Mouse (Mus musculus) intestine, embryonic 14.5 days (tissue): ENCODE data around the gene Cenpx. TPM values are rescaled to one million over a fixed set of nuclear protein-coding genes. Genes with fewer than 3 reads are reported as not detected.

Experiments used
- ATAC-seq: fragments of 200-750 bp; cut with Nextera tagmentation; replicated peaks from 2 replicates; pipeline ENCODE4 v1.8.0; 2017; ENCODE audit warnings: low read depth, moderate number of reproducible peaks, moderate TSS enrichment, moderate library complexity; ENCODE audit not compliant: low FRiP score, low TSS enrichment
- DNase-seq: peaks from one replicate; pipeline ENCODE4 v3.0.0-alpha.2; 2018; ENCODE audit warnings: low spot score
- H3K27ac ChIP-seq: fragments of 300-500 bp; sonication (generic); 2 replicates; pipeline ENCODE4 v1.5.1; 2014; ENCODE audit warnings: low read depth, mild to moderate bottlenecking, control low read depth
- H3K27me3 ChIP-seq: fragments of 300-500 bp; sonication (generic); replicated peaks from 2 replicates; pipeline ENCODE4 v1.6.1; 2014; ENCODE audit warnings: low read length, control low read depth; ENCODE audit not compliant: control insufficient read depth, insufficient read depth
- H3K36me3 ChIP-seq: fragments of 300-500 bp; sonication (generic); 2 replicates; pipeline ENCODE4 v1.6.1; 2014; ENCODE audit warnings: low read length, control low read depth; ENCODE audit not compliant: control insufficient read depth, insufficient read depth
- H3K4me1 ChIP-seq: fragments of 300-500 bp; sonication (generic); replicated peaks from 2 replicates; pipeline ENCODE4 v1.6.1; 2014; ENCODE audit warnings: low read length, control low read depth, mixed read lengths; ENCODE audit not compliant: control insufficient read depth, insufficient read depth
- H3K4me2 ChIP-seq: fragments of 300-500 bp; sonication (generic); 2 replicates; pipeline ENCODE4 v1.6.1; 2014; ENCODE audit warnings: low read length
- H3K4me3 ChIP-seq: fragments of 300-500 bp; sonication (generic); 2 replicates; pipeline ENCODE4 v1.5.1; 2014; ENCODE audit warnings: low read depth, low read length, control low read depth, mixed read lengths
- H3K9ac ChIP-seq: fragments of 300-500 bp; sonication (generic); 2 replicates; pipeline ENCODE4 v1.6.1; 2014; ENCODE audit warnings: mild to moderate bottlenecking, low read length
- H3K9me3 ChIP-seq: fragments of 300-500 bp; sonication (generic); 2 replicates; pipeline ENCODE4 v1.6.1; 2016; ENCODE audit warnings: low read length, control low read depth; ENCODE audit not compliant: control insufficient read depth
- WGBS: fragments of 180-500 bp; shearing (Covaris S2); extraction: QIAGEN DNeasy Blood & Tissue Kit; methylation state at CpG from one replicate; pipeline ENCODE4 v1.1.7; 2014; 5-methylcytosine and 5-hydroxymethylcytosine counted together
- polyA plus RNA-seq: library from polyadenylated mRNA; unstranded; fragments of >200 nt; fragmentation: Nextera tagmentation; extraction: Ambion mirVana; gene quantifications from 2 replicates; pipeline ENCODE4 v1.2.1, GENCODE M21; 2014

Gene Cenpx
- polyA plus RNA-seq, 1 experiment from 2014 or later: 178 TPM

DNA sequence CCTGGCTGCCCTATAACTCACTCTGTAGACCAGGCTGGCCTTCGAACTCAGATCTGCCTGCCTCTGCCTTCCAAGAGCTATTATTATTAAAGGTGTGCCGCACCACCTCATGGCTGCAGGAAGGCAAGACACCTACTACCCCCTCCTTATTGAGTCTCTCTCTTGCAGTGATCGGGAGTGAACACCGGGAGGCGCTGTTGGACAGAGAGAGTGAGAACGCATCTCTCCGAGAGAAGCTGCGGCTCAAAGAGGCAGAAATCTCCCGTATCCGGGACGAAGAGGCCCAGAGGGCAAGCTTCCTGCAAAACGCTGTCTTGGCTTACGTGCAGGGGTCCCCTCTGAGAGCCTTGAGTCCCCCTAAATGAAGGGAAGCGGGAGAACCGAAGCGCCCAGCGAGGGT lies 6.9 kb upstream of the Cenpx start:
- Histone ChIP-seq H3K4me1 (peaks cover 14% of the 10 kb centered on the region), H3K27me3 (peaks cover 8% of the 10 kb centered on the region; the same call in 1 of the 2 replicates), H3K9ac (peak overlapping the region; percentile 64), H3K36me3 (peaks cover 40% of the 10 kb centered on the region), H3K27ac (no peak overlapping the region), H3K9me3 (no peaks in the 10 kb centered on the region), H3K4me3 (peak overlapping the region; percentile 58; the same call in 1 of the 2 replicates), H3K4me2 (peak overlapping the region; percentile 99)
- DNase-seq (peak; percentile 97), ATAC-seq (no peak)
- WGBS: 13% methylated on average over 17 of the region's 17 CpGs

DNA sequence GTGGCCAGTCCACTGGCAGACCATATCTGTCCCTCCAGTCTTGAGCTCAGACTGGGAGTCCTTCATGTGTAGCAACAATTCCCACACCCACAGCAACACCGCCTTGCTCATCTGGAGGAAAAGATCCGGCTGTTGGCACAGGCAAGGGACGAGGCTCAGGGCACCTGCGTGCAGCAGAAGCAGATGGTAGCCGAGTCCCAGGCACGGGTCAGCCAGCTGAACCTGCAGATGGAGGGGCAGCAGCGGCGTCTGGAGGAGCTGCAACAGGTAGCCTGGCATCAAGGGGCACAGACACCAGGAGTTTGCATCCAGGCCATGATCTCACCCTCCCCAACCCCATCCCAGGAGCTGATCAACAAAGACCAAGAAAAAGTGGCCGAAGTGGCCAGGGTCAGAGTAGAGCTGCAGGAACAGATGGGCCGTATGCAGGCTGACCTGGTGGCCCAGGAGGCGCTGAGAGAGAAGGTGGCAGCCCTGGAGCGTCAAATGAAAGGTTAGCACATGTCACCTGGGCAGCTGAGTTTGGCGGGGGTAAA lies 6.4 kb upstream of the Cenpx start:
- Histone ChIP-seq H3K9me3 (no peaks in the 10 kb centered on the region), H3K4me3 (no peak overlapping the region), H3K4me1 (peaks cover 16% of the 10 kb centered on the region), H3K9ac (no peak overlapping the region), H3K4me2 (no peak overlapping the region), H3K27me3 (peaks cover 8% of the 10 kb centered on the region; the same call in 1 of the 2 replicates), H3K36me3 (peaks cover 43% of the 10 kb centered on the region), H3K27ac (no peak overlapping the region)
- DNase-seq (no peak), ATAC-seq (no peak)
- 87% methylated on average over 13 of the region's 13 CpGs for WGBS

DNA sequence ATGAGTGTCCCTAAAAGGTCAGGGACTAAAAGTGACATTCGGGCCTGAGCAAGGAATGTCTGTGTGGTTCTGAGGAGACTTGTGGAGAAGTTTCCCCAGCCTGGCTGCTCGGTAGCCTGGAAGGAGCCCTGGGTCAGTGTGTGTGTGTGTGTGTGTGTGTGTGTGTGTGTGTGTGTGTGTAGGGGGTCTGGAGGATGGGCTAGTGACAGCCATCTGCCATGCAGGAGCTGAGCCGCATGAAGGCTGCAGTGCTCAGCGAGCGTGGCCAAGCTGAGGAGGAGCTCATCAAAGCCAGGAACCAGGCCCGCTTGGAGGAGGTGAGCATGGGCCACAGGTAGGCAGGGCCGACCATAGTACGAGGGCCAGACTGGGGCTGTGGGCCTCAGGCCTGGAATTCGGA lies 5.7 kb upstream of the Cenpx start:
- ATAC-seq (no peak), DNase-seq (no peak)
- Histone ChIP-seq H3K4me1 (peaks cover 23% of the 10 kb centered on the region), H3K9me3 (no peaks in the 10 kb centered on the region), H3K27me3 (peaks cover 8% of the 10 kb centered on the region; the same call in 1 of the 2 replicates), H3K4me2 (no peak overlapping the region), H3K9ac (no peak overlapping the region), H3K4me3 (no peak overlapping the region), H3K27ac (no peak overlapping the region), H3K36me3 (peaks cover 43% of the 10 kb centered on the region)
- 88% methylated on average over 9 of the region's 9 CpGs for WGBS

DNA sequence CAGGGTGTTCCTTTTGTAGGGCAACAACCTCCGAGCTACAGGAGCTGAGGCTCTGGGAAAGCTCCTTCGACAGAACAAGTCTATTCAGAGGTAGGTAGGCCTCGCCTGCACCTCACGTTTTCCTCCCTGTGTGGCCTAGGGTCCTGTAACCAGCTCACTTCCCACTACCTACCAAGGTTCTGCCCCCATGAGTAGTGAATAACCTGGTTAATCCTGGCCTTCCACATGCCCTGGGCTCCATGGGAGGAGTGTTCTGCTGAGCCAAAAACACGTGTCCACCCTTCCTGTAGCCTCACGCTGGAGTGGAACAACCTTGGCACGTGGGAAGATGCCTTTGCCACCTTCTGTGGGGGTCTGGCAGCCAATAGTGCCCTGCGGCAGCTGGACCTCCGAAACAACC lies 1.6 kb upstream of the Cenpx start:
- no peaks in the 10 kb centered on the region for H3K9me3 ChIP-seq
- WGBS: 90% methylated on average over 9 of the region's 9 CpGs
- H3K27me3 ChIP-seq: no peaks in the 10 kb centered on the region
- H3K27ac ChIP-seq: no peak overlapping the region
- H3K4me2 ChIP-seq: no peak overlapping the region; the same call in 1 of the 2 replicates
- no peak overlapping the region for H3K4me3 ChIP-seq
- DNase-seq (no peak), ATAC-seq (no peak)
- peaks cover 15% of the 10 kb centered on the region for H3K4me1 ChIP-seq
- peaks cover 51% of the 10 kb centered on the region for H3K36me3 ChIP-seq
- peak overlapping the region; percentile 64; the same call in 1 of the 2 replicates for H3K9ac ChIP-seq

DNA sequence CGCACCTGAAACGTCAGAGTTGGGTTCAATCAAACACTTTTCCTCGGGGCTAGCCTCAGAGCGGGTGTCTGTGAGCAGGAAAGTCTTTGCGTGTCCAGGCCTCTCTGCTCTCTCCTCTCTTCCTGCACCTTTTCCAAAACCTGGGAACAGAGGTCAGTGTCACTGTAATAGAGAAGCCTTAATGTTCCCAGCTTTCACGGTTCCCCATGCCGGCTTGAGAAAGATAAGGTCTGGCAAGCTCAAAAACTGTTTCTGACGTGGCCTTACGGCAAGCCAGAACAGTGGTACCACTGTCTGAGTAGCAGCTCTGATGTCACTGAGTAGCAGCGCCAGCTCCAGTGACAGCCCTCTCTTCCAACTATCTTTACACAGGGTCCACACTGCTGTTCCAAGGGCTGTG lies 1.0 kb upstream of the Cenpx start:
- Histone ChIP-seq H3K9ac (peak overlapping the region; percentile 64), H3K4me3 (peak overlapping the region; percentile 73), H3K4me1 (peaks cover 15% of the 10 kb centered on the region), H3K27me3 (no peaks in the 10 kb centered on the region), H3K27ac (no peak overlapping the region), H3K4me2 (peak overlapping the region; percentile 68), H3K36me3 (peaks cover 52% of the 10 kb centered on the region), H3K9me3 (no peaks in the 10 kb centered on the region)
- WGBS: 52% methylated on average over 10 of the region's 10 CpGs
- DNase-seq (no peak), ATAC-seq (no peak)

DNA sequence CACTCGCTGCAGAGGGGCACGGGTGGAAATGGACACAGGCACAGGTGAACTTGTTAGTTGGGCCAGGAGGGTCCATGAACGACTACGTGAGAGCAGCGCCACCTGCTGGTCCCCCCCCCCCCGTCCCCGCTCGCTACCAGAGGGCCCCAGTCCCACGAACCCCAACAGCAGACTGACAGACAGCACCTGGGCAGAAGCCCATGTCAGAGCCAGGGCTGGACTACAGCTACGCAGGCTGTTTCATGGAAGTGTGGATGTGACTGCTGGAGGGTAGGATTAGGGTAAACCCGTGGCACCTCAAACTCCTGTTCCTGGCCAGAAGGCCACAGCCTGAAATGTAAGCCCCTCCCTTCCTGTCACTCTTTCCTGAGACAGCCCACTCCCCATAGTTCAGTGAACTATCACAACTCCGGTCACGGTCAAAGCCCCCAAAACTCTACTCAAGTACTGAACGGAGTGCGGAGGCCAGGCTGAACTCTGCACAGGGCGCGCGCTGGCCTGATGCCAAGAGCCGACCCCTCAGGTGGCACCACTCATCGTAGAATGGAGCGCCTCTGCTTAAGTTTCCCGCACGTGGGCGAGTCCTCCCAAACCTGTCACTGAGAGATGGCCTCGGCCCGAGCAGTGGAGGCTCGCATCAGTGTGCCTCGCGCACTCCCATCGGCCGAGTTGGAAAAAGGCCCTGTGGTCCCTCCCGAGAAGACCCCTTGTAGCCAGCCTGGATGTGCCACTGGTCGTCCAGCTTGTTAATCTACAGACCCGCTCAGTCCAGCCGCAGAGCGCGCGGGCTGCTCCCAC lies 568 bp downstream of the Cenpx start:
- H3K4me3 ChIP-seq: peak overlapping the region; percentile 73
- peak; percentile 93 for DNase-seq
- peaks cover 40% of the 10 kb centered on the region for H3K36me3 ChIP-seq
- H3K9ac ChIP-seq: peak overlapping the region; percentile 64
- no peaks in the 10 kb centered on the region for H3K9me3 ChIP-seq
- H3K4me2 ChIP-seq: peak overlapping the region; percentile 68
- under 1% methylated on average over 38 of the region's 38 CpGs for WGBS
- peak; percentile 53 for ATAC-seq
- peak overlapping the region; percentile 22 for H3K27ac ChIP-seq
- no peaks in the 10 kb centered on the region for H3K27me3 ChIP-seq
- H3K4me1 ChIP-seq: peaks cover 15% of the 10 kb centered on the region

DNA sequence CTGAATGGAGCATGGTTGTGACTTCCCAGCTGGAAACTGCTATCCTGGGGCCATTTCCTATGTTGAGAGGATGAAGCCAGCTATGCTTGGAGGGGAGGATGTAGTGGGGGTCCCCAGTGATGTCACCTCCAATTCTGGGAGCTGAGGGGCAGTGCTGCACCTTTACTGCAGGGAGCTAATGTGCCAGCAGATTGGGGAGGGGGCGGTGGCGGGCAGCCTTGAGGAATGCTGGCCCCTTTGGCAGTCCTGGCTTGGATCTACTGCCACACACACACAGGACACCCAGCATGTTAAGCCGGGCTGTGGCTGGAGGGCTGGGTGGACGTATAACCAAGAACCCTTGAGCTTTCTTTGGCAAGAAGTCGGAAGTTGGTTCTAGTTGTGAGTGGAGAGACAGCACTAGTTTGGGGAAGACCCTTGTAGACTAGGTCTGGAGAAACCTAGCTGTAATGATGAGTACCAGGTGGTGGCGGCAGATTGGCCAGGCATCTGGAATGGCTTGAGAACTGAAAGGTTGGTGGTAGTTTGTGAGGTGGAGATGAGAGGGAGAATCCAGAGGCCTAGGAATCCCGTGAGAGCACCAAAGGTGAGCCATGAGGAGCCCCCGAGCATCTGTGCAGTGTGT lies 1.4 kb downstream of the Cenpx start:
- no peak for ATAC-seq
- H3K27me3 ChIP-seq: no peaks in the 10 kb centered on the region
- no peak for DNase-seq
- H3K36me3 ChIP-seq: peaks cover 31% of the 10 kb centered on the region
- H3K4me1 ChIP-seq: peaks cover 21% of the 10 kb centered on the region
- no peaks in the 10 kb centered on the region for H3K9me3 ChIP-seq
- no peak overlapping the region for H3K9ac ChIP-seq
- 49% methylated on average over 8 of the region's 8 CpGs for WGBS
- H3K4me2 ChIP-seq: peak overlapping the region; percentile 68
- H3K27ac ChIP-seq: no peak overlapping the region
- no peak overlapping the region for H3K4me3 ChIP-seq

DNA sequence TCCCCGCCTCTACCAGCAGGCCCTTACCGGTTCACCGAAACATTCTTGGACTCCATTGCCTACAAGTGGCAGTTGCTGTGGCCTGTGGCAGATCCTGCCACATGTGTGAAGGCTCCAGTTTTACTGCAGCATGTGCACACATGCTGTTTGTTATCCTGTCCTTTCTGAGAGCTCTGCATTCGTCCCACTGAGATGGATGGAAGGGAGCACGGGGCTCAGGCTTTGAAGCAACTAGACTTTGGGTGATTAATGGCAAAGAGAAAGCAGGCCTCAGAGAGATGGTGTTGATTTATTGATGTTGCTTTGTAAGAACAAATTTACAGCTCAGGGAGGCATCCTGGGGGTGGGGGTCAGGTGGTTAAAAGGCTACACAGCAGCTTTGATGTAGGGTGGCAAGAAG lies 2.9 kb downstream of the Cenpx start:
- peaks cover 27% of the 10 kb centered on the region for H3K4me1 ChIP-seq
- 59% methylated on average over 5 of the region's 5 CpGs for WGBS

More for the DNA sequence above, 2.9 kb downstream of the Cenpx start:
- Histone ChIP-seq H3K4me2 (no peak overlapping the region), H3K27me3 (no peaks in the 10 kb centered on the region), H3K36me3 (peaks cover 19% of the 10 kb centered on the region), H3K9me3 (no peaks in the 10 kb centered on the region), H3K9ac (no peak overlapping the region), H3K27ac (no peak overlapping the region), H3K4me3 (no peak overlapping the region)
- DNase-seq (no peak), ATAC-seq (no peak)
